Mouse (Mus musculus): ENCODE measurements around the gene Rnf20.

DNA sequence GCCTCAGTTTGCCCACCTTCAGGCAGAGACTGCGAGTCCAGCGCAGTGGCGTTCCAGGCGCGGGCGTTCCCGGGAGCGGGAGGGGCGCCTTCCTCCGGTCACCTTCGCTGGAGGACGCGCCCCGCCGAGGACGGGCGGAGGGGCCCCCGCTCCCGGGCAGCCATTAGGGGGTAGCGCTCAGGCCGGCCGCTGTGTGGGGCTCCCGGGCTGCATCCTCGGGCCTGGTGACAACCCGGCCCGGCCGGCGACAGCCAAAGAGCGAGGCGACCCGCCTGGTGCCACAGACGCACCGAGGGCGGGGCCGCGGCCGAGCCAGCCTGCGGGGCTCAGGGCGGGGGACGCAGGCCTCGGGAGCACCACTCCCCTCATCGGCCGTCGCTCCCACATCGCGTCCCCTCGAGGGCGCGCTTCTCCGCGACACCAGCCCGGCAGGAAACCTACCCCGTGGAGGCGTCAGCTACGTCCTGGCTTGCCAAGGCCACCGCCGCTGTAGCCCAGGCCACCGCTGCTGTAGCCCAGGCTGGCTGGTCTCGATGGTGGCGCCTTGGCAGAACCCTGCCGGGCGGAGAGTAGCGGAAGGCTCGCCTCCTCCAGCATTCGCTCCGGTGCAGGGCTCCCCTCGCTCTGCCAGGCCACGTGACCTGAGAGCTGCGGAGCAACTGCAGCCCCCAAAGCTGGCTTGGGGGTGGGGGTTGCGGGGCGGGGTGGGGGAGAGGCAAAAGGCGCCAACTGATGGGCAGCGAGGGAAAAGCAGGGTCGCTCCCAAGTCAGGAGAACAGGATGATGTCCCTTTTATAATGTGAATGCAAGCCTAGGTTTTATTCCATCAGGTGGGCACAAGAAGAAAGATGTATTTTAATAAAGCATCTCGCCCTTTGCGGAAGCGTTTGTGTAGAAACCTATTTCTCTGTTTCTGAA is 34.4 kb upstream of the Rnf20 start, which contains the start of gene Tmem246:
- TF ChIP-seq GATA1 (IDR thresholded peaks at IDR 0.05; ENCODE audit: borderline replicate concordance, low read length) = no peak
- TF ChIP-seq FLI1 (IDR thresholded peaks at IDR 0.05; ENCODE audit: low read length) = no peak

All from megakaryocyte, embryonic 14.5 days (primary cell).